ENCODE assay signal across 15 mouse cellular contexts in the genomic region with DNA sequence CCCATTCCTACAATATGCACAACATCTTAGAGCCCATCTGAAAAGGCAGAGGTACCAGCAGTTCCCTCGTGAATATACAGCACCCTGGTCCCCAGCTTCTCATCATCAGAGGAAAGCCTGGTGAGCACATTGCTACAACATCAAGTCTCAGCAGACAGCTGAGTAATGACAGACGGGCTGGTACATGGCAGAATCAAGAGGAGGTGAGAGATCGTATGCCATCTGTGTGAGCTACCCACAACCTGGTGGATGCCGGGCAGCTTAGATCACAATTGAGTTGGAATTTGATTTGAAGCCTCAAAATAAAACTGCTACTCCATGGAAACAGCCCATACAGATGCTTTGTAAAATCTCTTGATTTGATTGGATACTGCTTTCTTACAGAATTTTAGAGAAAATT.
"Had no signal": no experiment of that assay in that cellular context is flagged by ENCODE, and none has a peak within 500 bp of the region (broad histone marks: within the 10 kb centered on the region; RNA-seq: fewer than 3 reads in every experiment).

No protein-coding gene starts in this region.

- DNase-seq: kidney, adult 8-10 months; kidney, postnatal 25 days; liver; liver, embryonic 13.5 days; liver, postnatal 0 days; lung, postnatal 14 days; right cerebral cortex, adult 18-20 months; spleen, adult 18-20 months; thymus, postnatal 4 days had no signal

- H3K27me3 ChIP-seq: limb, embryonic 12.5 days; liver, embryonic 13.5 days; lung, embryonic 15.5 days; megakaryocyte, embryonic 14.5 days; midbrain, embryonic 15.5 days; neural tube, embryonic 12.5 days had no signal

- H3K4me3 ChIP-seq: limb, embryonic 12.5 days; liver, embryonic 13.5 days; lung, embryonic 15.5 days; megakaryocyte, embryonic 14.5 days; midbrain, embryonic 15.5 days; neural tube, embryonic 12.5 days had no signal

- H3K4me1 ChIP-seq: liver, embryonic 13.5 days; lung, embryonic 15.5 days; midbrain, embryonic 15.5 days; neural tube, embryonic 12.5 days had no signal

- H3K27ac ChIP-seq: limb, embryonic 12.5 days; liver, embryonic 13.5 days; lung, embryonic 15.5 days; macrophage; midbrain, embryonic 15.5 days; neural tube, embryonic 12.5 days had no signal
